Mouse (Mus musculus): Measurements from ENCODE around the gene Zfand3.
A peak's percentile ranks its signal among the peaks of the same experiment; 100 is the strongest.

Gene Zfand3

DNA sequence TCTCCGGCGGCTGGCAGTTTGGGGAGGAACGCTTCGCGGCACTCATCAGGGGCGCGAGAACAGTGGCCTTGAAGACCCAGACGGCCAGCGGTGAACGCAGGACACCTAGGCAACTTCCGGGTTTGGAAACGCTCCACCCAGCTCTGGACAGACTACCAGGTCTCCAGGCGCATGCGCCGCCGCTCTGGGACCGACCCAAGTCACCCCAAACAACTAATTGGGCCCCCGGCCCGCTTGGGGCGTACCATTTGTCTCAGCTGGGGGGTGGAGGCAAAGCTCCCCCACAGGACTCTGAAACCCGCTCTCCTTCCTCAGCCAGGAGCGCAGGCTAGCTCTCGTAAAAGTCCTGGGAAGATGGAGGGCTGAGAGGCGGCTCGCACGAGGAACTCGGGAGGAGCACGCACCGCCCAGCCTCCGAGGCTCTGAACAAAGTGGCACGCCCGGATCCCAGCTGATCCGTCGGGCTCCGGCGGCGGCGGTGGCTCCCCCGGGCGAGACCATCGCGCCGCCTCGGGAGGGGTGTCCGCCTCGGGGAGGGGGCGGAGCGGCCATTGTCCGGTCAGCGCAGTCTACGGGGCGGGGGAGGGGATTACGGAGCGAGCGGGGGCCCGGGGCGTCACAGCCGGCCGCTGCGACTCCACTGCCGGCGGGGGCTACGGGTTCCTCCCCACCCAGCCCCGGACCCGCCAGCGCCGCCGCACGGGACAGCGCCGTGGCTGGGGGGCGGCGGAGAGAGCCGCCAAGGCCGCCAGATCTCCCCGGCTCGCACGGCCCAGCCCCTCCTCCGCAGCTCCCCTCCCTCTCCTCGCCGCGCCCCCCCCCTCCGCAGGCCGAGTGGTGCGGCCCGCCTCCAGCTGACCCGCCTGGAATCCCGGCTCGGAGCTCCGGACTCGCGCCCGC is at the start of gene Zfand3:
Gene Zfand3, plus strand, starts transcription at position 531 of the 900 bp plus-strand sequence.
- peak; percentile 94 to 95 for DNase-seq (ENCODE audit: low spot score in 2 of 2)

DNA sequence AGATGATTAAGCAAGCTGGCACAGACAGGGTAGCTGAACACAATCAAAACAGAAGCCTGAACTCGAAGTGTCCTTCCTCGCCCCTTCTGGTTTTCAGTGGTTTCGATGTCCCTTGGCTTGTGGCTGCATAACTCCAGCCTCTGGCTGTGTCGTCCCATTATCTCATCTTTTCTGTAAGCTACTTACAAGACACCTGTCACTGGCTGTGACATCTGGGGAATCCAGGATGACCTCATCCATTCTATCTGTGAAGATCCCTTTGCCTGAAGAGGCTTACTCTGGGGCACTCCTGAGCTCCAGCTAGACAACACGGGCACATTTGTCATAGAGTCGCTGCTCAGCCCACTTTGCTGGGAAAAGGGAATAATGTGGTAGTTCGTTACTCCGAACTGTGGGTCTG is 48.7 kb upstream of the Zfand3 start:
- no peak for DNase-seq (ENCODE audit: low spot score in 2 of 2)

- no peak for DNase-seq (ENCODE audit: low spot score in 2 of 2)
Observed at GRCm38 (mm10) chr17:29963730-29964259, 40.7 kb upstream of the Zfand3 start.

- no peak for DNase-seq (ENCODE audit: low spot score in 2 of 2)
Observed at GRCm38 (mm10) chr17:29965506-29965905, 39.0 kb upstream of the Zfand3 start.

- no peak for DNase-seq (ENCODE audit: low spot score in 2 of 2)
Observed at GRCm38 (mm10) chr17:29970037-29970555, 34.4 kb upstream of the Zfand3 start, which contains the start of gene Mdga1. Gene Mdga1 (minus strand): TSS chr17:29970087.

GRCm38 (mm10) chr17:29971761-29972432 is 32.6 kb upstream of the Zfand3 start:
- DNase-seq (ENCODE audit: low spot score in 2 of 2): no peak

DNA sequence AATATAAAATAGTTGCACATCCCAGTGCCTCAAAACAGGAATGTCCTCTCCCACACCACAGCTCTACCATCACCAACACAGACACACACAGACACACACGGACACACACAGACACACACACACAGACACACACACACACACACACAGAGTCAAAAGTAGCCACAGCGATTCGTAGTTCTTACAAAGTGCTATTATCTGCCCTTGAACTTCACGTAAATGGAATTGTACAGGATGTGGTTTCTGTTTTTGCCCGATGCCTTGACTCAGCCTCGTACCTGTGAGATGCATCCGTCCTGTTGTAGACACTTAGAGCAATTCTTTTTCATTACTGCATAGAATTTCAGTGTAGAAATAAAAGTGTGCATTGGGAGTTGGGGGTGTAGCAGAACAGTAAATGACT is 31.3 kb upstream of the Zfand3 start:
- no peak for DNase-seq (ENCODE audit: low spot score in 2 of 2)

DNA sequence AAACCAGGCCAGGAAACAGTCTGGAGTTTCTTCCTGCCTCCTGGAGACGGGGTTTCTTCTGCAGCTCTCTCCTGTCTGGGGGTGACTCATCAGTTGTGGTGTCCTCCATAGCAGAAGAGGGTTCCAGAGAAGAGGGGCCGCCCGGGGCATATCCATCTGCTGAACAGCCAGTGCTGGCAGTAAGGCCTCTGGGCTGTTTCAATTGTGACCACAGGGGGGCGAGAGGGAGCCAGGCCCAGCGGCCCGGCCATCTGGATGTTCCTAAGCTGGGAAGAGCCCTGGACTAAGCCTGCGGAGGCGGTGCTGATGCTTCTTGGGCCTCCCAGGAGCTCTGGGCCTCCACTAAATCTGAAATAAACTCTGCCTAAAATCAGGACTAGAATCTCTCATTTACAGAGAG is 28.8 kb upstream of the Zfand3 start:
- DNase-seq (ENCODE audit: low spot score in 2 of 2): peak; percentile 88 to 91

- DNase-seq (ENCODE audit: low spot score in 2 of 2): no peak
Observed at GRCm38 (mm10) chr17:29979020-29979419, 25.5 kb upstream of the Zfand3 start.

- DNase-seq (ENCODE audit: low spot score in 2 of 2): no peak
Observed at GRCm38 (mm10) chr17:29979841-29980240, 24.7 kb upstream of the Zfand3 start.

DNA sequence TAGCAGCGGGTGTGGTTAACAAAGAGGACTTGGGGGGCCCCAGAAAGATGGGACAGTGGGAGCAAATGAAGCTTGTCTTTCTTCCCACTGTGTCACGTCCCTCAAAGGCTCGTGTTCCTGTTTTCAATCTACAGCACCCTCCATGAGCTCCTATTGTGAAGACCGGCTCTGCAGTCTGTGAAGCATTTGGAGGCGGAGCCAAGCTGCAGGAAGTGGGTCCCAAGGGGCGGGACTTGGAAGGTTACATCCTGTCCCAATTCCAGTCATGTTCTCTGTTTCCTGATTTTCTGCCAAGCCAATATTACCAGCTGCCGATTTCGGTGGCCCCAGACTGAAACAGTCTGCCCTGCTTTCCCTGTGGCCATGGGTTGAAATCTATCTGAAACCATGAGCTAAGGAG is 23.0 kb upstream of the Zfand3 start:
- no peak for DNase-seq (ENCODE audit: low spot score in 2 of 2)

GRCm38 (mm10) chr17:29983190-29983589 is 21.3 kb upstream of the Zfand3 start:
- no peak for DNase-seq (ENCODE audit: low spot score in 2 of 2)

DNA sequence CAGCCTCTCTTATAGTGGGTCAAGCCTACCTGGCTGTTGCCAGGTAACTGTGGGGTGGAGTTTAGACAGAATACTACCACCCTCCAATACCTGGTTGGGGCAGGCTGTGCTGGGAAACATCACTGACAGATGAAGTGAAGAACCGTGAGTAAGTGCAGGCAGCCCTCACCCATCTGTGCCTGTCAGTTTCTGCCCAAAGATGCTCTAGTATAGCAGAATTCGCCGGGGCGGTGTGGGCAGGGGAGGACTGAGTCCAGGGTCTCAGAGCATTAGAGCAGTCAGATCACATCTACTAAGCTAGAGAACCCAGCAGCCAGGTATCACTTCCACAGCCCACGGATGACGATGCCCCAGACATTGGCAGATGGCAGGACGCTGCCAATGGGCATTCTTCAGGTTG is 19.6 kb upstream of the Zfand3 start:
- no peak for DNase-seq (ENCODE audit: low spot score in 2 of 2)

DNA sequence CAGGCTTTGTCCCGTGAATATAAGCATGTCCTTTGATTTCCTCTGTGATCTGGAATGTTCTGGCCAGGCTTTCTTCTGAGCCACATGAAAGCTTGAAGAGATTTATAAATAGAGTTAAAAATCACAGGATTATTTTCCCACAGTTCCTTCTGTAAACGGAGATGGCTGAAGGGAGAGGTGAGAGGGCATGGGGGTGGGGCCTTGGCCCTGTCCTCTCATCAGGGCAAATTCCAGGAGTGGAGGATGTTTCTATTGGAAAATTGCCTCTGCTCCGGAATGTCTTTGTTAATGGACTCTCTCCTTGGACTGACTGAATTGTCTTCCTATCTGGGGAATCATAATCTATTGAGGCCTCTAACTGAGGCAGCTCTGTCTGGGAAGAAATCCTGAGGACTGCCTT is 19.0 kb upstream of the Zfand3 start:
- no peak for DNase-seq (ENCODE audit: low spot score in 2 of 2)

GRCm38 (mm10) chr17:29988141-29988540 is 16.4 kb upstream of the Zfand3 start:
- no peak for DNase-seq (ENCODE audit: low spot score in 2 of 2)

DNA sequence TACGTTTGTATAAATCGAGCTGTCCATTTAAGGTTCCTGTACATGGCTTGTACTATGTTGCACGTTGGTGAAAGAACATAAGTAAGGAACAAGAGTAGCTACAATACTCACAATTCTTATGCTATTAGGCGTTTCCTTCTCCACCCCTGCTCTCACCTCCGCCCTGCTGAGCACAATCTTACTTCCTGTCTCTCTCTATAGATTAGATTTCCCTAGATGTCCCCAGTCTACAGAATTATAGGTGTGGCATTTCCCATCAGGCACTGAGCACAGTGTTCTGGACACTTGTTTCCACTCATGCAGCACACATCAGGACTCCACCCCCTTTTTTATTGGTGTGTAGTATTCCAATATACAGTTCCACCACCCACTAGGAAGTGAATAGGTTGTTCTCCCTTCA is 14.9 kb upstream of the Zfand3 start:
- DNase-seq (ENCODE audit: low spot score in 2 of 2): no peak

- DNase-seq (ENCODE audit: low spot score in 2 of 2): no peak
Observed at GRCm38 (mm10) chr17:29990136-29990535, 14.4 kb upstream of the Zfand3 start.

DNA sequence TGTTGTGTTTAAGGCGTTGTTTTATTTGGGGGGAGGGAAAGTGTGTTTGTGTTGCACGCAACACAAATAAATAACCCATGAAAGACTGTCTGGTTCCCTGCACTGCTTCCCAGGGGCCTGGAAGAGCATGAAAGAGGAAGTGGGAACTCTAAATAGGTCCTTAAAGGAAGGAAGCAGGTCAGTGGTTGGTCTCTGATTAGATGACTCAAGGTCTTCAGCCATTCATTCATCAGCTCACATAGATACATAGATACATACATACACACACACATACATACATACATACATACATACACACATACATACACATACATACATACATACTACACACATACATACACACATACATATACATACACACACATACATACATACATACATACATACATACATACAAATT is 13.7 kb upstream of the Zfand3 start:
- no peak for DNase-seq (ENCODE audit: low spot score in 2 of 2)

GRCm38 (mm10) chr17:29993488-29993887 is 11.0 kb upstream of the Zfand3 start:
- DNase-seq (ENCODE audit: low spot score in 2 of 2): peak; percentile 76 to 89

DNA sequence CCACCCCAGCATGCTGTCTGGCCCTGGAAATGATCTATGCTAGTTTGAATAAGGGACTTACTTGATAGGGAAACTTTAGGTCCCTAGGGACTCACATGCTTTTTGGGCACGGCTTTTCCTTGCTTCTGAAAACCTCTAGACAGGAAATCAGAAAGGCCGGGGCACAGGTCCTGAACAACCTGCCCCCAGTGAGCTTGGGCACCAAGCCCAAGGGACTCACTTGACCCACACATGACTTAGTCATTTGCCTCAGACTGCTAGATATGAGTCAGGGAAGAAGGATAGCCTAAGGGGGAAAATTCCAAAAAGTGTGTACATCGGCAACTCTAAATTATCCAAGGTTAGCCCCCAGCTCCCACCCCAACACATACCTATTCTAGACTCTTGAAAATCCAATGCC is 10.5 kb upstream of the Zfand3 start:
- no peak for DNase-seq (ENCODE audit: low spot score in 2 of 2)

DNA sequence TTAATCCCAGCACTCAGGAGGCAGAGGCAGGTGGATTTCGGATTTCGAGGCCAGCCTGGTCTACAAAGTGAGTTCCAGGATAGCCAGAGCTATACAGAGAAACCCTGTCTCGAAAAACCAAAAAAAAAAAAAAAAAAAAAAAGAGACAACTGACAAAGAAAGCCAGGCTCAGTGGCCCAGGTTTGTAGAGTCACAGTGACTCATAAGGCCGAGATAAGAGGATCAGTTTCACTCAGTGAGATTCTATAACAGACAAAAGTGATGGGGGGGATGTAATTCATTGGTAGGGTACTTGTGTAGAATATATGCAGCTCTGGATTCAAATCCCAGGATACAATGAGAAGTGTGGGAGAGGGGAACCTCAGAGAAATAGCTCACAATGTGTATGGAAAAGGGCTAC is 10.1 kb upstream of the Zfand3 start:
- DNase-seq (ENCODE audit: low spot score in 2 of 2): no peak

DNA sequence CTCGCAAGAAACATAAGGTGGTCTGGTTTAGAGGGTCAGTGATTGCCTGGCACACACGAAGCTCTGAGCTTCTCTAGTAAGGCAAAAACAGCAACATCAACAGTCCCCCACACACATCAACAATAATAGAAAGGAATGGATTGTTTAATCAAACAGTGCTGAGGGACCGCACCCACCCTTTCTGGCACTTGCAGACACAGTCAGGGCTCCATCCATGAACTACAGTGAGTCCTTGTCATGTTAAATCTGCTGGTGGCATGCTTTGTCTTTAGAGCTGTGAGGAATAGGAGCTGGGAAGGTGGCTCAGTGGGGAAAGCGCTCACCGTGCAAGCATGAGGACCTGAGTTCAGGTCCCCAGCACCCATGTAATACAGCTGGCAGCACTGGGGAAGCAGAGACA is 8.5 kb upstream of the Zfand3 start:
- no peak for DNase-seq (ENCODE audit: low spot score in 2 of 2)

GRCm38 (mm10) chr17:29997726-29998125 is 6.8 kb upstream of the Zfand3 start:
- DNase-seq (ENCODE audit: low spot score in 2 of 2): peak in 1 of 2 experiments; percentile 47
